8 mouse cellular contexts compared by ENCODE assay signal in the genomic region with DNA sequence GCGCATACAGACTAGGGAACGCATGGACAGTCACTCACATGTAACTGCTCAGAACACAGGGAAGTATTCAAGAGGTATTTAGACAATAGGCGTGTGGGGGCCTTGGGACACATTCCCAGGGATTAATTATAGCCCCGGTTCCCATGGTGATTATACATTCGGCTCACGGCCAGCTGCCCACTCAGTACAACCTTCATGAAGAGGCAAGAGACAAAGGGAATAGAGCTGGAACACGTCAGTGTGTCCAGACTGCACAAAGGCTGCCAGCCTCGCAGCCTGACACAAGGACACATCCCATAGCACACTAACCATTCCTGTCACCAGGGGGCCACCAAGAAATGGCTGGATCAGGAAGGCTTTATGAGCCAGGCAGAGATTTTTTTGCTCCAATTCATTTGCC. TPM values are rescaled to one million over a fixed set of nuclear protein-coding genes. Genes with fewer than 3 reads are reported as not detected.
A peak's percentile ranks its signal among the peaks of the same experiment; 100 is the strongest.
DNase-seq lines count a peak whose midpoint lies in the region; ATAC-seq and TF ChIP-seq lines count a peak whose summit lies in the region.

No protein-coding gene starts in this region.

- no peak overlapping the region for H3K4me2 ChIP-seq in forebrain, embryonic 16.5 days (ENCODE audit: low read length)
- H3K4me2 ChIP-seq in hindbrain, embryonic 13.5 days: peak overlapping the region; percentile 13; the same call in 1 of the 2 replicates
- H3K4me2 ChIP-seq in midbrain, embryonic 12.5 days (replicated peaks): peak overlapping the region; percentile 17; the same call in 1 of the 2 replicates
- H3K4me2 ChIP-seq in stomach, embryonic 14.5 days (replicated peaks; ENCODE audit: low read depth, low read length): no peak overlapping the region

- H3K9me3 ChIP-seq in forebrain, embryonic 16.5 days (ENCODE audit: control insufficient read depth, low read length): no peaks in the 10 kb centered on the region
- H3K9me3 ChIP-seq in hindbrain, embryonic 13.5 days: no peaks in the 10 kb centered on the region
- no peaks in the 10 kb centered on the region for H3K9me3 ChIP-seq in midbrain, embryonic 12.5 days
- no peaks in the 10 kb centered on the region for H3K9me3 ChIP-seq in stomach, embryonic 14.5 days (ENCODE audit: control insufficient read depth, low read depth, low read length)

- TF ChIP-seq CTCF in brain, embryonic 14.5 days (IDR thresholded peaks at IDR 0.05; ENCODE audit: borderline replicate concordance, extremely low read depth, insufficient read depth, insufficient read length): peak; percentile 69

- H3K27me3 ChIP-seq in forebrain, embryonic 16.5 days (replicated peaks; ENCODE audit: control insufficient read depth, insufficient read depth, low read length): no peaks in the 10 kb centered on the region
- H3K27me3 ChIP-seq in hindbrain, embryonic 13.5 days: no peaks in the 10 kb centered on the region
- H3K27me3 ChIP-seq in midbrain, embryonic 12.5 days: no peaks in the 10 kb centered on the region
- H3K27me3 ChIP-seq in stomach, embryonic 14.5 days (ENCODE audit: control insufficient read depth, insufficient read depth, low read length): no peaks in the 10 kb centered on the region

- H3K27ac ChIP-seq in forebrain, embryonic 16.5 days (ENCODE audit: low read length): peak overlapping the region; percentile 75
- peak overlapping the region; percentile 87 for H3K27ac ChIP-seq in hindbrain, embryonic 13.5 days
- peak overlapping the region; percentile 92 for H3K27ac ChIP-seq in midbrain, embryonic 12.5 days (replicated peaks)
- H3K27ac ChIP-seq in stomach, embryonic 14.5 days (ENCODE audit: low read length): no peak overlapping the region; the same call in none of the 2 replicates

- no peaks in the 10 kb centered on the region for H3K36me3 ChIP-seq in forebrain, embryonic 16.5 days (ENCODE audit: control insufficient read depth, insufficient read depth)
- H3K36me3 ChIP-seq in hindbrain, embryonic 13.5 days: no peaks in the 10 kb centered on the region
- H3K36me3 ChIP-seq in midbrain, embryonic 12.5 days: no peaks in the 10 kb centered on the region
- H3K36me3 ChIP-seq in stomach, embryonic 14.5 days (ENCODE audit: control insufficient read depth, insufficient read depth, low read length): no peaks in the 10 kb centered on the region

- H3K9ac ChIP-seq in forebrain, embryonic 16.5 days (replicated peaks; ENCODE audit: low read depth, low read length): 0 out of 2 replicates have a peak overlapping the region, but pooled peaks have one; percentile 5
- H3K9ac ChIP-seq in hindbrain, embryonic 13.5 days: no peak overlapping the region
- H3K9ac ChIP-seq in midbrain, embryonic 12.5 days (replicated peaks): no peak overlapping the region
- no peak overlapping the region for H3K9ac ChIP-seq in stomach, embryonic 14.5 days (replicated peaks; ENCODE audit: low read depth, low read length)

- peak; percentile 56 for DNase-seq in MN1 (ENCODE audit: low spot score)
- peak; percentile 97 for DNase-seq in brain, embryonic 14.5 days (ENCODE audit: low read depth)
- peak; percentile 71 to 76 for DNase-seq in layer of hippocampus, postnatal 10 days (ENCODE audit: low spot score in 2 of 2)

- WGBS in forebrain, embryonic 16.5 days: 4% methylated on average over 8 of the region's 8 CpGs
- WGBS in hindbrain, embryonic 13.5 days: 12% methylated on average over 8 of the region's 8 CpGs
- 8% methylated on average over 8 of the region's 8 CpGs for WGBS in midbrain, embryonic 12.5 days
- 42% methylated on average over 8 of the region's 8 CpGs for WGBS in stomach, embryonic 14.5 days

- ATAC-seq in forebrain, embryonic 16.5 days: peak; percentile 82
- ATAC-seq in hindbrain, embryonic 13.5 days (ENCODE audit: low FRiP score): peak; percentile 85
- ATAC-seq in midbrain, embryonic 12.5 days (ENCODE audit: low FRiP score, low read depth): peak; percentile 95
- 0 out of 2 replicates have a peak, but pooled peaks have one; percentile 34 for ATAC-seq in stomach, embryonic 14.5 days (ENCODE audit: insufficient number of reproducible peaks, insufficient read depth, low FRiP score, low read depth)
- ATAC-seq in megakaryocyte, adult 5-6 weeks (ENCODE audit: poor library complexity, severe bottlenecking): no peak

- H3K4me1 ChIP-seq in forebrain, embryonic 16.5 days (replicated peaks; ENCODE audit: control insufficient read depth, insufficient read depth, low read length): peaks cover 14% of the 10 kb centered on the region
- H3K4me1 ChIP-seq in hindbrain, embryonic 13.5 days (replicated peaks): peaks cover 26% of the 10 kb centered on the region
- peaks cover 45% of the 10 kb centered on the region for H3K4me1 ChIP-seq in midbrain, embryonic 12.5 days
- peaks cover 3% of the 10 kb centered on the region for H3K4me1 ChIP-seq in stomach, embryonic 14.5 days (ENCODE audit: control insufficient read depth, insufficient read depth, low read length)

- no peak for TF ChIP-seq POLR2A in brain, embryonic 14.5 days (IDR thresholded peaks at IDR 0.05; ENCODE audit: borderline replicate concordance, extremely low read depth, insufficient read depth, insufficient read length, poor library complexity, severe bottlenecking)

- no peak overlapping the region for H3K4me3 ChIP-seq in forebrain, embryonic 16.5 days (replicated peaks; ENCODE audit: low read length)
- H3K4me3 ChIP-seq in hindbrain, embryonic 13.5 days: no peak overlapping the region
- H3K4me3 ChIP-seq in midbrain, embryonic 12.5 days: no peak overlapping the region
- no peak overlapping the region for H3K4me3 ChIP-seq in stomach, embryonic 14.5 days (ENCODE audit: low read depth, low read length)

RNA-seq across cellular contexts. Expression of a gene that starts 4.0 kb away (rescaled TPM):
- 66.7 and 72.8 TPM in 2 replicates for polyA plus RNA-seq in brain, embryonic 14.5 days (2012; rRNA removed)
- 86.4 and 91.5 TPM in 2 replicates for polyA plus RNA-seq in forebrain, embryonic 16.5 days (2015; fragmentation: Nextera tagmentation; extraction: Ambion mirVana)
- polyA plus RNA-seq in hindbrain, embryonic 13.5 days (2015; fragmentation: Nextera tagmentation; extraction: Ambion mirVana): 79.5 and 81.3 TPM in 2 replicates
- 10 to 100 TPM; 64.6 to 66.2 TPM for total RNA-seq in layer of hippocampus, postnatal 10 days (2021)
- polyA plus RNA-seq in midbrain, embryonic 12.5 days (2016; fragmentation: Nextera tagmentation; extraction: Ambion mirVana): 90.8 and 97.2 TPM in 2 replicates
- polyA plus RNA-seq in stomach, embryonic 14.5 days (2014; fragmentation: Nextera tagmentation; extraction: Ambion mirVana): 83.7 and 84.3 TPM in 2 replicates
- 57.5 and 62.6 TPM in 2 replicates for total RNA-seq in megakaryocyte, adult 5-6 weeks (2015)
- 64.2 and 65.4 TPM in 2 replicates for total RNA-seq in megakaryocyte, adult 5-6 weeks (2017)

RNA-seq across cellular contexts. Expression of a gene that starts 31.7 kb away (rescaled TPM):
- 4.7 and 4.9 TPM in 2 replicates for polyA plus RNA-seq in brain, embryonic 14.5 days (2012; rRNA removed)
- polyA plus RNA-seq in forebrain, embryonic 16.5 days (2015; fragmentation: Nextera tagmentation; extraction: Ambion mirVana): 3.5 and 3.6 TPM in 2 replicates
- polyA plus RNA-seq in hindbrain, embryonic 13.5 days (2015; fragmentation: Nextera tagmentation; extraction: Ambion mirVana): 2.1 TPM in 2 replicates
- 1 to 10 TPM; 6.6 to 7.1 TPM for total RNA-seq in layer of hippocampus, postnatal 10 days (2021)
- polyA plus RNA-seq in midbrain, embryonic 12.5 days (2016; fragmentation: Nextera tagmentation; extraction: Ambion mirVana): 10.2 and 10.9 TPM in 2 replicates
- 3.4 and 3.7 TPM in 2 replicates for polyA plus RNA-seq in stomach, embryonic 14.5 days (2014; fragmentation: Nextera tagmentation; extraction: Ambion mirVana)
- total RNA-seq in megakaryocyte, adult 5-6 weeks (2015): 1.7 and 2.1 TPM in 2 replicates
- 0.62 and 1.2 TPM in 2 replicates for total RNA-seq in megakaryocyte, adult 5-6 weeks (2017)

RNA-seq across cellular contexts. Expression of a gene that starts 52.1 kb away (rescaled TPM):
- 21.1 and 29.5 TPM in 2 replicates for polyA plus RNA-seq in brain, embryonic 14.5 days (2012; rRNA removed)
- polyA plus RNA-seq in forebrain, embryonic 16.5 days (2015; fragmentation: Nextera tagmentation; extraction: Ambion mirVana): 67.3 and 68.1 TPM in 2 replicates
- polyA plus RNA-seq in hindbrain, embryonic 13.5 days (2015; fragmentation: Nextera tagmentation; extraction: Ambion mirVana): 74.0 and 81.0 TPM in 2 replicates
- total RNA-seq in layer of hippocampus, postnatal 10 days (2021): 10 to 100 TPM; 38.4 to 41.8 TPM
- polyA plus RNA-seq in midbrain, embryonic 12.5 days (2016; fragmentation: Nextera tagmentation; extraction: Ambion mirVana): 88.8 and 89.7 TPM in 2 replicates
- 64.2 and 68.0 TPM in 2 replicates for polyA plus RNA-seq in stomach, embryonic 14.5 days (2014; fragmentation: Nextera tagmentation; extraction: Ambion mirVana)
- total RNA-seq in megakaryocyte, adult 5-6 weeks (2015): 51.2 and 64.5 TPM in 2 replicates
- total RNA-seq in megakaryocyte, adult 5-6 weeks (2017): 80.0 and 85.3 TPM in 2 replicates

RNA-seq across cellular contexts. Expression of a gene that starts 52.2 kb away (rescaled TPM):
- polyA plus RNA-seq in brain, embryonic 14.5 days (2012; rRNA removed): 83.3 and 89.2 TPM in 2 replicates
- 178 and 182 TPM in 2 replicates for polyA plus RNA-seq in forebrain, embryonic 16.5 days (2015; fragmentation: Nextera tagmentation; extraction: Ambion mirVana)
- 195 and 198 TPM in 2 replicates for polyA plus RNA-seq in hindbrain, embryonic 13.5 days (2015; fragmentation: Nextera tagmentation; extraction: Ambion mirVana)
- 100 to 1,000 TPM; 112 to 119 TPM for total RNA-seq in layer of hippocampus, postnatal 10 days (2021)
- polyA plus RNA-seq in midbrain, embryonic 12.5 days (2016; fragmentation: Nextera tagmentation; extraction: Ambion mirVana): 214 and 220 TPM in 2 replicates
- 158 and 162 TPM in 2 replicates for polyA plus RNA-seq in stomach, embryonic 14.5 days (2014; fragmentation: Nextera tagmentation; extraction: Ambion mirVana)
- total RNA-seq in megakaryocyte, adult 5-6 weeks (2015): 87.2 and 99.0 TPM in 2 replicates
- total RNA-seq in megakaryocyte, adult 5-6 weeks (2017): 71.2 and 76.6 TPM in 2 replicates

Comparison
In these comparisons a context has a peak if more than half of its experiments do, and no peak if none do; other contexts are left out.
1. H3K4me2 ChIP-seq: peak in hindbrain, embryonic 13.5 days (single experiment) and midbrain, embryonic 12.5 days (single experiment); none in forebrain, embryonic 16.5 days (single experiment) and stomach, embryonic 14.5 days (single experiment).
2. Peak in every context shown above with its lines, with median percentiles within 50 percentile points of each other: DNase-seq.